9 mouse cellular contexts compared by ENCODE assay signal in genomic region chr2:181491432-181492205, GRCm38 (mm10). TPM values are rescaled to one million over a fixed set of nuclear protein-coding genes. Genes with fewer than 3 reads are reported as not detected.
DNase-seq lines count a peak whose midpoint lies in the region; ATAC-seq lines count a peak whose summit lies in the region.
"Had no signal": no experiment of that assay in that cellular context is flagged by ENCODE, and none has a peak within 500 bp of the region (broad histone marks: within the 10 kb centered on the region; RNA-seq: fewer than 3 reads in every experiment).

No protein-coding gene starts in this region.

- no peak for ATAC-seq in limb, embryonic 11.5 days (ENCODE audit: insufficient number of reproducible peaks, low FRiP score, low TSS enrichment, low read depth)
- ATAC-seq in erythroid progenitor cell, adult 5-6 weeks (replicated peaks; ENCODE audit: low FRiP score, poor library complexity, severe bottlenecking): peak; percentile 72
- no peak for ATAC-seq in midbrain, embryonic 13.5 days

- WGBS in limb, embryonic 11.5 days: 35% methylated on average over 7 of the region's 7 CpGs
- WGBS in limb, embryonic 10.5 days: 30% methylated on average over 7 of the region's 7 CpGs
- 26% methylated on average over 7 of the region's 7 CpGs for WGBS in midbrain, embryonic 13.5 days

- H3K27ac ChIP-seq in limb, embryonic 11.5 days (replicated peaks; ENCODE audit: low read depth, low read length): no peak overlapping the region
- no peak overlapping the region for H3K27ac ChIP-seq in limb, embryonic 10.5 days
- no peak overlapping the region for H3K27ac ChIP-seq in midbrain, embryonic 13.5 days

- H3K9ac ChIP-seq in limb, embryonic 11.5 days (ENCODE audit: low read length): no peak overlapping the region
- H3K9ac ChIP-seq in midbrain, embryonic 13.5 days (replicated peaks): no peak overlapping the region

- H3K36me3 ChIP-seq in limb, embryonic 11.5 days (ENCODE audit: control insufficient read depth, insufficient read depth, low read length): no peaks in the 10 kb centered on the region
- H3K36me3 ChIP-seq in limb, embryonic 10.5 days: no peaks in the 10 kb centered on the region
- no peaks in the 10 kb centered on the region for H3K36me3 ChIP-seq in midbrain, embryonic 13.5 days

- no peaks in the 10 kb centered on the region for H3K27me3 ChIP-seq in limb, embryonic 11.5 days (ENCODE audit: control insufficient read depth, insufficient read depth, low read length)
- no peaks in the 10 kb centered on the region for H3K27me3 ChIP-seq in limb, embryonic 10.5 days (ENCODE audit: low read depth, poor library complexity, severe bottlenecking)
- H3K27me3 ChIP-seq in midbrain, embryonic 13.5 days: no peaks in the 10 kb centered on the region

- H3K4me3 ChIP-seq in limb, embryonic 11.5 days (ENCODE audit: low read depth, low read length): no peak overlapping the region
- no peak overlapping the region for H3K4me3 ChIP-seq in limb, embryonic 10.5 days
- no peak overlapping the region for H3K4me3 ChIP-seq in midbrain, embryonic 13.5 days (replicated peaks)

- peaks cover 12% of the 10 kb centered on the region for H3K4me1 ChIP-seq in limb, embryonic 11.5 days (ENCODE audit: control insufficient read depth, insufficient read depth, low read length)
- H3K4me1 ChIP-seq in limb, embryonic 10.5 days: peaks cover 27% of the 10 kb centered on the region
- H3K4me1 ChIP-seq in midbrain, embryonic 13.5 days (replicated peaks): peaks cover 4% of the 10 kb centered on the region

- no peaks in the 10 kb centered on the region for H3K9me3 ChIP-seq in limb, embryonic 11.5 days (ENCODE audit: control insufficient read depth, low read length)
- no peaks in the 10 kb centered on the region for H3K9me3 ChIP-seq in limb, embryonic 10.5 days (replicated peaks)
- no peaks in the 10 kb centered on the region for H3K9me3 ChIP-seq in midbrain, embryonic 13.5 days

- DNase-seq in limb, embryonic 11.5 days (ENCODE audit: low spot score): peak; percentile 30
- no peak for DNase-seq in limb, embryonic 10.5 days (ENCODE audit: low spot score)
- DNase-seq in lung, postnatal 36 days: peak; percentile 55
- DNase-seq in thymus, postnatal 0 days (ENCODE audit: low spot score): peak; percentile 39
- DNase-seq in cerebellum, adult 8-10 months: no peak
- no peak for DNase-seq in left cerebral cortex, adult 9 months (ENCODE audit: low spot score in 2 of 2)

- H3K4me2 ChIP-seq in limb, embryonic 11.5 days (ENCODE audit: low read depth, severe bottlenecking): no peak overlapping the region
- no peak overlapping the region for H3K4me2 ChIP-seq in midbrain, embryonic 13.5 days (replicated peaks)

RNA-seq across cellular contexts. Expression of gene Abhd16b, which starts 1.4 kb away (rescaled TPM):
- polyA plus RNA-seq in limb, embryonic 11.5 days (2014; fragmentation: Nextera tagmentation; extraction: Ambion mirVana): 0.08 and 0.21 TPM in 2 replicates
- polyA plus RNA-seq in limb, embryonic 10.5 days (2016; fragmentation: Nextera tagmentation; extraction: Ambion mirVana): 0.08 and 0.21 TPM in 2 replicates
- total RNA-seq in erythroid progenitor cell, adult 5-6 weeks (2015; ENCODE audit: low replicate concordance): not detected in 2 replicates
- total RNA-seq in erythroid progenitor cell, adult 5-6 weeks (2017; ENCODE audit: low replicate concordance): not detected in 2 replicates
- 0.14 TPM in 1 of 2 replicates, not detected in the other for polyA plus RNA-seq in thymus, postnatal 0 days (2015; fragmentation: Nextera tagmentation; extraction: Ambion mirVana)
- polyA plus RNA-seq in midbrain, embryonic 13.5 days (2015; fragmentation: Nextera tagmentation; extraction: Ambion mirVana): not detected in 2 replicates
- total RNA-seq: heart, postnatal 10 days had no signal

RNA-seq across cellular contexts. Expression of gene Tpd52l2, which starts 5.3 kb away (rescaled TPM):
- 165 and 175 TPM in 2 replicates for polyA plus RNA-seq in limb, embryonic 11.5 days (2014; fragmentation: Nextera tagmentation; extraction: Ambion mirVana)
- 176 and 185 TPM in 2 replicates for polyA plus RNA-seq in limb, embryonic 10.5 days (2016; fragmentation: Nextera tagmentation; extraction: Ambion mirVana)
- 19.8 and 23.5 TPM in 2 replicates for total RNA-seq in erythroid progenitor cell, adult 5-6 weeks (2015; ENCODE audit: low replicate concordance)
- 45.3 and 90.6 TPM in 2 replicates for total RNA-seq in erythroid progenitor cell, adult 5-6 weeks (2017; ENCODE audit: low replicate concordance)
- 118 and 124 TPM in 2 replicates for polyA plus RNA-seq in thymus, postnatal 0 days (2015; fragmentation: Nextera tagmentation; extraction: Ambion mirVana)
- 116 and 121 TPM in 2 replicates for polyA plus RNA-seq in midbrain, embryonic 13.5 days (2015; fragmentation: Nextera tagmentation; extraction: Ambion mirVana)

RNA-seq across cellular contexts. Expression of gene Dnajc5, which starts 28.7 kb away (rescaled TPM):
- polyA plus RNA-seq in limb, embryonic 11.5 days (2014; fragmentation: Nextera tagmentation; extraction: Ambion mirVana): 75.3 and 80.9 TPM in 2 replicates
- polyA plus RNA-seq in limb, embryonic 10.5 days (2016; fragmentation: Nextera tagmentation; extraction: Ambion mirVana): 86.6 and 97.6 TPM in 2 replicates
- total RNA-seq in erythroid progenitor cell, adult 5-6 weeks (2015; ENCODE audit: low replicate concordance): 14.1 and 25.2 TPM in 2 replicates
- 21.4 and 23.3 TPM in 2 replicates for total RNA-seq in erythroid progenitor cell, adult 5-6 weeks (2017; ENCODE audit: low replicate concordance)
- 76.1 and 86.7 TPM in 2 replicates for polyA plus RNA-seq in thymus, postnatal 0 days (2015; fragmentation: Nextera tagmentation; extraction: Ambion mirVana)
- 198 and 209 TPM in 2 replicates for polyA plus RNA-seq in midbrain, embryonic 13.5 days (2015; fragmentation: Nextera tagmentation; extraction: Ambion mirVana)

RNA-seq across cellular contexts. Expression of gene Zbtb46, which starts 32.4 kb away (rescaled TPM):
- 9.8 and 10.1 TPM in 2 replicates for polyA plus RNA-seq in limb, embryonic 11.5 days (2014; fragmentation: Nextera tagmentation; extraction: Ambion mirVana)
- 17.5 and 17.7 TPM in 2 replicates for polyA plus RNA-seq in limb, embryonic 10.5 days (2016; fragmentation: Nextera tagmentation; extraction: Ambion mirVana)
- total RNA-seq in erythroid progenitor cell, adult 5-6 weeks (2015; ENCODE audit: low replicate concordance): 12.2 and 12.3 TPM in 2 replicates
- 7.5 and 15.5 TPM in 2 replicates for total RNA-seq in erythroid progenitor cell, adult 5-6 weeks (2017; ENCODE audit: low replicate concordance)
- polyA plus RNA-seq in thymus, postnatal 0 days (2015; fragmentation: Nextera tagmentation; extraction: Ambion mirVana): 2.4 and 2.8 TPM in 2 replicates
- polyA plus RNA-seq in midbrain, embryonic 13.5 days (2015; fragmentation: Nextera tagmentation; extraction: Ambion mirVana): 24.1 and 24.3 TPM in 2 replicates

Comparison
In these comparisons a context has a peak if more than half of its experiments do, and no peak if none do; other contexts are left out.
1. DNase-seq: peak in limb, embryonic 11.5 days (single experiment), lung, postnatal 36 days (single experiment) and thymus, postnatal 0 days (single experiment); none in limb, embryonic 10.5 days (single experiment), cerebellum, adult 8-10 months (single experiment) and left cerebral cortex, adult 9 months (0 of 2).